Mouse (Mus musculus) cerebellum, postnatal 36 days (tissue): ENCODE data around the gene Far2.
A peak's percentile ranks its signal among the peaks of the same experiment; 100 is the strongest.

Experiments used
- DNase-seq, 2 experiments: peaks; one replicate each; pipeline ENCODE4 v3.0.0; 2021 to 2022; ENCODE audit warnings: mixed read lengths in 2 of 2

Far2 gene

DNA sequence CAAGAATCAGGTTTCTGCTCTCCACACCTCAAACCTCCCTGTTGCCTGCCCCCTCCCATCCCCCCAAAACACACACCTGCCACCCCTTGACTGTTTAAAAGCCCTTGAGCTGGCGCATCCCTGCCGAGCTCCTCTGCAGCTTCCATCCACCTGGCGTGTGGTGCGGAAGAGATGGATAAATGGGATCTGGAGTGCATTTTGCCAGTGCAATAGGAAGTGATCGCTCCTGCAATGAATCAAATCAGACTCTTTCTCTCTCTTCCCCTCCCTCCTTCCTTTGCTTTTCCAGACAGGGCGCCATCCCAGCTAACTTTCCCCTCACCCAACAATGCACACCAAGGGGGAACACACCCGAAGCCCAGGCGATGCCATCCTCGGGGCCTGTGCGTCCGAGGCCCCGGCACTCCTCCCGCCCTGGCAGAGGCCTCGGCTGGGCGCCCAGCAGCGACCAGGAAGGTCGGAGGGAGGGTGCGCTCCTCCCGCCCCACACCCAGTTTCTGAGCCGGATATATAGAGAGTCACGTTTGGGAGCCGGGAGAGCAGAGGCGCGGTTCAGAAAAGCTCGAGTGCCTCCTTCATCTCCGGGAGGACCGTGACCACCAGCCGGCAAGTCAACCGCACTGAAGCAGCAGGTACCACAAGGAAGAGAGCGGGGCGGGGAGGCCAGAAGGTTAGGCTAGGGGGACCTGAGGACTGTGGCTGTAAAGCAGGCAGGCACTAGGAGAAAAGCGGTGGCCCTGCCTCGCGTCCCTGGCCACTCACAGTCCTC lies at the start of gene Far2:
Far2 (plus strand) TSS at position 379 of the 769 bp plus-strand sequence.
- DNase-seq = peak; percentile 52 to 55

DNA sequence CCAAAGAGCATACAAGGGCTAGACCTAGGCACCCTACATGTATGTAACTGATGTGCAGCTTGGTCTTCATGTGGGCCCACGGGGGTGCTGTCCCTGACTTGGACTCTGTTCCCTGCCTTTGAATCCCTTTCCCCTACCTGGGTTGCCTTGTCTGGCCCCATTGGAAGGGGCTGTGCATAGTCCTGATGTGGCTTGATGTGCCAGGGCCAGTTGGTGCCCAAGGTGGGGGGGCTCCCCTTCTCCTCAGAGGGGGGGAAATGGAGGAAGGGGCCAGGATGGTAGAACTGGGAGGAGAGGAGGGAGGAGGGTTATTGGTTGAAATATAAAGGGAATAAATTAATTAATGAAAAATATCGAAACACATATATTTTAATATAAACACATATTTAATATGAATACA lies 46.6 kb upstream of the Far2 start:
- no peak for DNase-seq

DNA sequence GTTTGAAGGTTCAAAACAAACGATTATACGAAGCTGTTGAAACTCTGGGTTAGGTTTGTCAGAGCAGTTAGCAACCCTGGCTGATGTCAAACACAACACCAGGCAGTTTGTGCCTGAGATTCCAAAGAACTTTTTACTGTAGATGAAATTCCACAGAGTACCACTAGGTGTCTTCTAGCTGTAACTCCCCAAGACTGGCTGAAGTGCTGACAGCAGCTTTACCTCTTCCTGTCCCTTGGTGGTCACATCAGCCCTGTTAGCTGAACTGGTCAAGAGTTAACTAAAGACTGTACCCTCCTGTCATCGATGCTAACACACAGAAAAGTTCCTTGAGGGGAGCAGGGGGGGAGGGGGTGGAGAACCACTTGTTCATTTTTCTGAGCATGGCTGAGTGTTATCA lies 46.0 kb upstream of the Far2 start:
- no peak for DNase-seq

DNA sequence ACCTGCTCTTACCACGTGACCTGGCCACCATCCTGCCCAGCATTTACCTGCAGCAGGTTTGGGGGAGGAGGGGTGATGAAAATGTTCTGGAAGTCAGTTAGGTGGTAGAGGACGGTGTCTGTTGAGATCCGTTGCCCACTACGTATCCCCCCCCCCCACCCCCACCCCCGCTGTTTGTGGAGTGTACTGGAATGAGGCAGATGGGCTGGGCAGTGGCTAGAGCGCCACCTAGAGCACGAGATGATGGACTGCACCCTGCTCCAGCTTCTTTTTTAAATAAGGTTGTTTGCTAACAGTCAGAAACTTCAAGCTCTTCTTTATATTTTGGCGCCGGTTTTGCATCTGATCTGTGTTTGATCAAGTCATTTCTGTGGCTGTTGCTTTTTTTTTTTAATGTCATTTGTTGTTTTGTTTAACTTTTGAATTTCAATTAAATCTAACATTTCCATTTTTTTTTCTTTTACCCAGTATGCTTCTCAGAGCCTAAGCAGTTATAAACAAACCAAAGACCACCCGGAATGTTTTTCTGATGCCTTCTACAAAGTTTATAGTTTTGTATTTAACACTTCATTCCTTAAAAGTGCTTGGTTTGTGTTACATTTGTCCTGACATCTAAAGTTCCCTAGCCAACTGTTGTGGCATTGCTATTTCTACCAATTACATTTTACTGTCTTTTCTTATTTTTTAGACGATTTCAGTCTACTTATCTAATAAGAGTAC lies 40.8 kb upstream of the Far2 start:
- no peak for DNase-seq

DNA sequence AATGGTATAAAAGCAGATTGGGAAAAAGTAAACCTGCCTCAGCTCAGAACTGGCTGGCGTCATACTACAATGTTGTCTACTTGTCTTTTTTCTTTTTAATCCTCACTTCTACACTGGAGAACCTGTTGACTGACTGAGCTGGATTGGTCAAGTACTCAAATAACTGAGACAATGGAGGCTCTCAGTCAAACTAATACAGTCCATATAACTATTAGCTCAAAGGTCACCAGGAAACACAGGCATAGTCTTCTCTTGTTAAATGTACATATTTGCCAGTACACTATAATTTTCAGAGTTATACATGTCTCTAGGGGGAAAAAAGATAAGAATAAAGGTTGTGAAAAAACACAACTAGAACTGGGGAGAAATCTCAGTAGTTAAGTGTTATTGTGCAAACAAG lies 6.3 kb upstream of the Far2 start:
- no peak for DNase-seq

DNA sequence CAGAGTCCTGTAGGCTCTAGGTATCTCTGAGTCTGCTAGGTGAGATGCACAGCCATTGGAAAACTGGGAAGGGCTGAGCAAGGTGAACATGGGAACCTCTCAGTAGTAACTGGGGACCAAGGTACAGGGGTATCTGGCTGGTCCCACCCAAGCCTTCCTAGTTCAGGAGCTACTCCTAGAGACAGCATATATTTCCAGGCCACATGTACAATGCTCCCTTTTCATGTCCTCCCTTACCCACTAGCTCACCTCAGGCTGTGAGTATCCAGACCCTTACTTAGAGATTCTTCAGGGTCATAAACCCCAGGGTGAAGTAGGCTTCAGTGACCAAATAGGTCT lies 560 bp downstream of the Far2 start:
- DNase-seq = no peak

DNA sequence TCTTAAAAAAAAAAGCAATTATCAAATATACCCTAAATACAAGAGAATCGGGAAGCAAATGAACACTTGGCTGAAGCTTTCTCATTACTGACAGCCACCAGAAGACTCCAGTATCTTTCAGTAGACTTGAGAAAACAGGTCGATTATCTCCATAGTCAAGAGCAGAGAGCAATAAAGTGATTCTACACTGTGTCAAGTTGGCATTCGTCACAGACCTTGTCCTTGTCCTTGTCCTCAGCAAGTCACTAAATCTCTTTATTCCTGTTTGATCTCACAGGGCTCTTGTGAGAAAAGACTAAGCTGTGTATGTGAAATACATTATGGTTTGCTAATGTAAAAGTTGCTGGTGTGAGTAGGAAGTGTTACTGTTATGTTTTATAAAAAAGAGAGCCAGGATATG lies 16.1 kb downstream of the Far2 start:
- DNase-seq = no peak

DNA sequence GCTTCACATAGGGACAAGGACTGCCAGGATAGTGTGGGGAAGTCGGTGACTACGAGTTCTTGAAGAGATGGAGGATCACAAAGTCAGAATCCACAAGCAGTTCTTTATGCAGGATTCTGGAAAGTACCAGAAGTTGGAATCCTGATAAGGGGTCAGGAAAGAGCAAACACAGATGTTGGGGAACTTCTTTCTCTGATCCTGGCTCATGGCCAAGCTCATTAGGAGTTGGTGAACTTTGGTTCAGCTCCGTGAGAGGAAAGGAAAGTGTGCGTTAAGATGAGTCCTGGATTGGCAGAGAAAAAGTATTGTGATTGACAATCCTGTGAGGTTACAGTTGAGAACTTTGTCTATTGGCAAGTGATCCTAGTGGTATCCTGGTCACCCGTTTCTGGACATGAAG lies 19.2 kb downstream of the Far2 start:
- DNase-seq = no peak

DNA sequence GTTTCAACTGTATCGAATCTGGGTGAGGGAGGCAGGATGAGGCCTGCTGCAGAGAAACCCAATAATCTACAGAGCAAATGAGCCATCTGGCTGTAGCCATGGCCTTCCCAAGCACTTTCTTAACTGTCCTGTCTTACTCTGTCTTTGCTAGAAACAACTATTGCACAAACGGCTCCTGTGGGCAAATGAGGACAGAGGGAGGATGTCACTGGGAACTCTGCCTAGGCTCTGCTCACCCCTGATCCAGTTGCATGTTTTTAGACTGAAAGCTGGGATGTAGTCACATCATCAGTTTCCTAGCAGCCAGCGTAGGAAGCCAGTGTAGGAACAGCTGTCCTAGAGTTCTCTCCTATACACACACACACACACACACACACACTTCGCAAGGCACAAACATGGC lies 21.7 kb downstream of the Far2 start:
- no peak for DNase-seq

DNA sequence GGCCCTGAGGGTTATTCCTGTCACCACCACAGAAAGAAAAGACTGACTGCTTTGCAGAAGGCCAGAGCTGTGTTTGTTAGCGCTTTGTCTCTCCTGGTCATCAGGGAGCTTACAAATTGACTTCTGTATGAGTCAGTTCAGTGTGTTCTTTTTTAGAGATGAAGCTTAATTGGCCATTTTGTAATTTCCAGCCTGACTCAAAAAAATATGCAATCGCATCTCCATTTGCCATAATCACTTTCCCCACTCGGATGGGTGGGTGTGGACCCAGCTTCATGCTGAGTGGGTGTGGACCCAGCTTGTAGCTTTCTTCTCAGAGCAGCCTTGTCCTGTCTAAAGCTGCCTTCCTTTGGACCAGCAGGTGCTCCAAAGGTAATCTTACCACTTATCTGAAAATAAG lies 26.5 kb downstream of the Far2 start:
- DNase-seq = no peak

DNA sequence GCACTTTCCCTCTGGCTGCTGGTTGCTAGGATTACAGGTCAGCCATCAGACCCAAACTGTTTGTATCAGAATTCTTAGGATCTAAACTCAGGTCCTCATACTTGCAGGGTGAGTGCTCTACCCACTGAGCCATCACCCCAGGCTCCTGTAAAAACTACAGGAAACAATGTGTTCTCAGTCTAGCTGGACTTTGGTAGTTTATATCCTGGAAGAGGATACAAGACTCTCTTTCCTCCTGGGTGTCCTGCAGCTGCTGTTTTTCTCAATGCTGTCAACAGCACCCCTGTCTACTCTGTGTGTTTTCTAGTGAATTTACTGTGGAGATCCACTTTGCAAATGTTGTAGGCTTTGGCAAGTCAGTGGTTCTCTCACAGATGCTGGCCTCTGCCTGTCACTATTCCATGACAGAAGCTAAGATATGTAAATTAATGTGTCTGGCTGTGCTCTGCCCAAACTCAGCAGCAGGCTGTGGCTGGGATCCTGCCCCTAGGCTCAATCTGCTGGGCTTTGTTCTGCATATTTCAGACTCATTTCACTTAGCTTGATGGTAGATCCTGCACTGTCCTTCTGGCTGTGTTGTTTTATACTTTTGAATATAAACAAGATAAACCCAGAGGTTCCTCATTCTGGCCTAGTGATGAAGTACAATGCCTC lies 27.3 kb downstream of the Far2 start:
- no peak for DNase-seq

DNA sequence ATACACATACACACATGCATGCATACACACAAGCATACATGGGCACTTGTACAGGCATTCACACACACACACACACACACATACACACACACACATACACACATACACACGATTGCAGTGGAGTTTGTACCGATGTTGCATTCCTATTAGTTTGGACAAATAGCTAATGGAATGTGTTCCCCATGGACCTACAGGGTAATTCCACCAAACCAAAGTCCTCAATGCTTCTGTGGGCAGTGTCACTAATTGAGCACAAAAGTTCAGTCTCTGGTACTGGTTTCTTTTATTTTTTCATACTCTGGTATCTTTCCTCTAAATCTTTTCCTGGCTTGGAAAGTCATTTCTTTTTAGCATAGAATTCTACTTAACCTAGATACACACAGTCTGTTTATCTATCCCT lies 36.8 kb downstream of the Far2 start:
- no peak for DNase-seq

DNA sequence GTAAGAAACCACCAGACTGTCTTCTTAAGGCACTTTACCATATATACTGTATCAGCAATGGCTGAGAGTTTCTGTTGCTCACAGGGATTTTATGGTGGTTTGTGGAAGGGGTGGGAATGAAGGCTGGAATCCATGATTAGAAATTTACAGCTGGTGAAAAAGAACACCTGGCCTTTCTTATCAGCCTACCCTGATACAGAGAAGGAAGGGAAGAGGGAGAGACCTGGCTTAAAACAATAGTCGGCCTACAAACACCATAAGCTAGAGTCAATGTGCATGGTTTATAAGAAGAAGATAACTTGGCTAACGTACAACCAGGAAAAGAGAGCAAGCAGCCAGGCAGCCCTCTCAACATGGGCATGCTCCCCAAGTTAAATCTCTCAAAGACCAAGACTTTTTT lies 37.3 kb downstream of the Far2 start:
- DNase-seq = no peak

DNA sequence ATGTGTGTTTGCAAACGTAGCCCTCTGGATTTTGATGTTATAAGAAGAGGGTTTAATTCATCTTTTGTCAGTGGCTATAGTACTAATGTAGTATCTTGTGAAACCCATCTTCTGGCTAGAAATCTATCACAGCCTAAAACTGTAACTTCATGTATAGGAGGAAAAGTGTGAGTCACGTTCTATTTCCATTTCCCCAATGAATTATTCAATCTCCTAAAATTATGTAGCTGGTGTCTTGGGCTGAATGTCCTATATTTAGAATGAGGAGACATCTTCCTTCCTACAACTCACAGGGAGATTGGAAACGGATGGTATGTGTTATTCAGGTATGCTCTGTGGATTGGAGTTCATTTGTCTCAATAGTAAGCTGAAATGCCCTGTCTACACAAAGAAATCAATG lies 50.0 kb downstream of the Far2 start:
- no peak for DNase-seq

DNA sequence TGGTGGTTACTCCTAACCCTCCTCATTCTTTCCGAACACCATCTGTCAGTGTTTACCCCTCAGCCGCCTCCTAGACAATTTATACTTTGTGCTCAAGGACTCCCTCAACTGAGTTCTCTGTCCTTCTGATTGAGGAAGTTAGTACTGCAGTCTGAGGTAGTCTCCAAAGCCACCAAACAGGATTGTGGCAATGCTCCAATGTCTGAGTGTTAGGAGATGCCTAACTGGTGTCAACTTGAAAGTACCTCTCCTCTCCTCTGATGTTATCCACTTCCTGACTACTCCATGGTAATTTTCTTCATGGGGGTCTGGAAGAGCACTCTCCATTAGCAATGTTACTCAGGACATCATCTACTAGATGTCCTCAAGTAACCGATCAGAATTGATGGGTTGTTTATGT lies 54.9 kb downstream of the Far2 start:
- DNase-seq = no peak

DNA sequence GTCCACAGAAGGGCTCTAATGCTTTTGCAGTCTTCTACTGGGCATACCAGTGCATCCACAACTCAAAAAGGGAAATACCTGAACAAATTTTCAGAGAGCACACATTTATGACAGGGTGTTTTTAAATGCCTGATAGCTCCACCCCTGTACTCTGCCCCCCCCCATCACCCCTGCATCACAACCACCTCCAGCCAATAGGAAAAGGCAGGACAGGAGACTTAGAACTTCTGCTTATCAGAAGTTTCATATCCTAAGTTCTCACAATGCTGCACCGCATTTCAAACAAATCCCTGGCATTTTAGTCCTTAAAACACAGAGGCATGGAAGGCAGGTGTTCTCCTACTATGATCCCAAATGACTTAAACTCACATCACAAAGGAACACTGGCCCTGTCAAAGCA lies 55.4 kb downstream of the Far2 start:
- DNase-seq = no peak

DNA sequence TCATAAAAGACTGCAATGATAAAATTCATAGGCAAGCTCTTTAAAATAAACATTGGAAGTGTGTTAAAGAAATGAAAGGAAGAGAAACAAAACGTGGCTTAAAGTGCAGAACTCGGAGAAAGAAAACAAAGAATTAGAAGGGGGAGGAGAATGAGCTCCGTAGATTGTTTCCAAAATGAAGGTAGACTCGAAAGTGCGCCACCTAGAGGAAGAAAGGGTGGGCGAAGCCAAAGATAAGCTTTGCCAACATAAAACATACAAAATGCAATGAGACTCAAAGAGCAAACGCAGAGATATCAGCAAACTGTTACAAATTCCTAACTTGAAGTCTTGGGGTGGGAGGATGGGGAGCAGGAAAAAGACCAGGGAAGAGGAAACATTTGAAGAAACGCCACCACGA lies 57.2 kb downstream of the Far2 start:
- peak; percentile 3 to 13 for DNase-seq

DNA sequence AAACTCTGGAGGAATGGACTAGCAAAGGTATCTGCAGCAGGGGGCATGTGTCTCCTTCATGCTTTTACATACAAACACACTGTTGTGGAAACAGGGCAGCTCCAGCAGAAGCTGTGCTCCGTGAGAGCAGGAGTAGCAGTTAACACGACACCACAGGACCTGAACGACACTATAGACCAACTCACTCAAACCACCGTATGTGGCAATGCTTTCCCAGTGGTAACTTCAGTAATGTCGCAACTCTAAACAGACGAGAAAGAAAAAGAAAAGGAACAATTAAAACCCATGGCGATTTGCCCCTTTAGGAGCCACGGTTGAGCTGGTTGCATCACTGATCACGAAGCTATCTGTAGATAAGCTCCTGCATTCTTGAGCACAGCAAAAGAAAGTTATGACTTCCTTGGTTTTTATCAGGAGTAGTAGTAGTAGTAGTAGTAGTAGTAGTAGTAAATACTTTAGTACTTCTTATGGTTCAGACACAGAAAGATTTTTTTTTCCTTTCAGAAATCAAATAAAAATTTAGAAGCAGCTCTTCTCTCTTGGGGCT lies 58.7 kb downstream of the Far2 start:
- DNase-seq = no peak

DNA sequence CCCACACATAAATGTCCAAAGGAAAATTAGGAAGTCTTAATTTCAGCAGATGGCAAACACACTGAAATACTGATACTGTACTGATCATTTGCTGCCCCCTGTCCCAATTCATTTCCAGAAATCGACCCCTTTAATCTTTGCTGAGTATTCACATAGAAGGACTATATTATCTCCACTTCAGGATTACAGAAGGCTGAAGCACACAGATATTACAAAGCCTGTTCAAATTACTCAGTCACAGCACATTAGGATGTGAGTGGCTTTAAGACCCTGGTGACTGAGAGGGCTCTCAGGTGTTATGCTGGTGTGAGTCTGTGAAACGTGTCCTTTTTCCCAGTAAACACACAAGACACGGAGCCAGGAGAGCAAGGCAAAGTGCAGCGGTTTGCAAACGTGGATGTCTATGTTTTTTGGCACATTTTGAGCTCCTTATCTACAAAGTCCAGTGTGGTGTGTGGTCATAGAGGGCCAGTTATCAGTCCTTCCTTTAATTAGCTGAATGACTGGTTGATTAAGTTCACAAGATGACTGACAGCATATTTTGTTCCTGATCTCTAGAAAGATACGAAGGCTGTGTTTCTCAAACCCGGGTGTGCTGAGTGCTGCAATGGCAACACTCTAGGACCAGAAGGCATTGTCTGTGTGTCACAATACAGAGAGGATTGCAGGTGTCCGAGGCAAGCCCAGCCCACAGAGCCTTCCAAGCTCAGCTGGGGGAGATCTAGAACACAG lies 61.8 kb downstream of the Far2 start:
- no peak for DNase-seq

DNA sequence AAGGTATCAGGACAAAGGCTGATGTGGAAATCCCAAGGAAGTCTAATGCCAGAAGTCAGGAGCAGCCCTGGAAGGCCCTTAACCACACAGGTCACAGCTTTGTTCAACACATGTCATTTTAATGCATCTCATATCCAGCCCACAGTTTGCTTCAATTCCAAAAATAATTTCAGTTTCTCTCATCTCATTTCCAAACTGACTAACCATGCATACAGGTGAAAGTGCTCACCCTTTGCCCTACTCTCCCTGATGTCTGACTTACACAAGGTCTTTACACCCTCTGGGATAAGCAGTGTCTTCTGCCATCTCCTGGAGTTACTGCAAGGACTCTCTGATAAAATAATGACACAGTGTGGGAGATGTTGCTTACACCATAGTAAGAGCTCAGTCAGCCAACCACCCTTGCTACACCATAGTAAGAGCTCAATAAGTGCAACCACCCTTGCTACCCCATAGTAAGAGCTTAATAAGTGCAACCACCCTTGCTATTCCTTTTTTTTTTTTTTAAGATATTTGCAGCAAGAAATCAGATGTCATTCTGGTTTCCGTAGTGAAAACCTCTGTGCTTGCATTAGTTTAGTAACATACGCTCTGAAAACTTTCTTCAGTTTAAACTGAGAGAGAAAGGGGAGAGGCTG lies 64.1 kb downstream of the Far2 start:
- no peak for DNase-seq

DNA sequence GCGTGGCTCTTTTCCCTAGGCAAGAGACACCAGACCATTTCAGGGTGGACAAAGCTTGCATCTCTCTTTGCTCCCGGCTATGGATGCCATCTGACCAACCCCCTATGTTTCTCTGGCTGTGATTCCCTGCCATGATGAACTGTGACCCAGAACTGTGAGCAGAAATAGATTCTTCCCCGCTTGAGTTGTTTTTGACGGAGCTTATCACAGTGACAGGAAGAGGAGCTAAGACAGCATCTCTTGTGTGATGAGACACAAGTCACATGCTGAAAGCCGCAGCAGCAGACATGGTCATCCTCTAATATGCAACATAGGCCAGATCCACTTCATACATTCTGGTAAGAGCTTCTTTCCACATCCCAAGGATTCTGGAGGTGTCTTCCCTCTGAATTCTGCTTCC lies 69.3 kb downstream of the Far2 start:
- no peak for DNase-seq

DNA sequence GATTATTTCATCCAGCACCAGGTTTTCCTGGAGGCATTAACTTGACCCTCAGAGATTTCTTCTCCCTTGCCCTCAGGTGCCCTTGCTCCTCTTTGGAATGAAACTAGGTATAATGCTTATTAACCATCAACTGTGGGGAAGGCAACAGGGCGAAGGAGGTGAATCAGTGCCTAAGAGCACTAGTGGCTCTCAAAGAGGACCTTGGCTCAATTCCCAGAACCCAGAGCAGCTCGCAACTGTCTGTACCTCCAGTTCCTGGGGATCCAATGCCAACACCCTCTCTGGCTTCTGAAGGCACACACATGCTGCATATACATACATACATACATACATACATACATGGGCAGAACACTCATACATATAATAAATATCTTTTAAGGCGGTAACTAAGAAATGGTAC lies 69.8 kb downstream of the Far2 start:
- no peak for DNase-seq

DNA sequence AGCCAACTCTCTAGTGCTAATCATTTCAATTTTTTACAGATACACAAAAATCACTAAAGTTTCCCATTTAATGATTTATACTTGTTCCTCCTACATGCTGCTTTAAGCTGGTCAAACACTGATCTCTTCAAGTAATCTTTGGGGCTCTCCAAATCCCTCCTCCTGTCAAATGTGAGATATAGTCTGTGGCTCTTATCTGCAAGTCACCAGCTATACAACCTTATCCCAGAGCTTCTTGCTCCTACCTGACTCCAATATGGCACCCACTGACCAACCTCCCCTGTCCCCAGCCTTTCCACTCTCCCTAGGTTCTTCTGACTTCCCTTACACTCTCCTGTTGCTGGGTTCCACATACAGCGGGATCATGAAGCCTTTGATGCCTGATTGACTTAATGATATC lies 70.6 kb downstream of the Far2 start:
- DNase-seq = no peak
